Mouse (Mus musculus): Measurements from ENCODE around the gene Gipc3.

- no peak for TF ChIP-seq EP300 (IDR thresholded peaks at IDR 0.05; ENCODE audit: low read length)
- TF ChIP-seq MAX (IDR thresholded peaks at IDR 0.05; ENCODE audit: low read length): no peak
- peak in 1 of 2 experiments; percentile 19; a peak in 1 of 4 replicates for TF ChIP-seq CTCF (conservative IDR thresholded peaks at IDR 0.05 in 1 of 2, IDR thresholded peaks at IDR 0.05 in 1 of 2; ENCODE audit: low read depth in 2 of 2, low read length in 2 of 2)
- peak; percentile 37; the same call in 1 of the 2 replicates for TF ChIP-seq POLR2A (IDR thresholded peaks at IDR 0.05; ENCODE audit: low read depth, low read length)
- TF ChIP-seq MYC (IDR thresholded peaks at IDR 0.05; ENCODE audit: low read depth, low read length): no peak
- TF ChIP-seq USF1 (IDR thresholded peaks at IDR 0.05; ENCODE audit: low read depth, low read length): no peak
- TF ChIP-seq NRF1 (IDR thresholded peaks at IDR 0.05; ENCODE audit: low read depth, low read length): peak; percentile 47; the same call in 1 of the 2 replicates
- TF ChIP-seq POLR2AphosphoS2 (IDR thresholded peaks at IDR 0.05; ENCODE audit: low read depth, low read length): no peak
- TF ChIP-seq SMC3 (IDR thresholded peaks at IDR 0.05; ENCODE audit: low read depth, low read length): peak; percentile 20
Observed at GRCm38 (mm10) chr10:81285694-81286450, 57.2 kb downstream of the Gipc3 start.
